Mouse (Mus musculus) adipocyte (in vitro differentiated cells): ENCODE measurements around the gene Il11ra1.
"Not testable (repeated sequence)": the region's sequence is repeated elsewhere in the genome, so short reads cannot be mapped to it uniquely, and the experiment has no call there.

Experiments used
- DNase-seq: peaks from one replicate; pipeline ENCODE4 v3.0.0-alpha.2; 2016; ENCODE audit warnings: low spot score

The Il11ra1 gene

DNA sequence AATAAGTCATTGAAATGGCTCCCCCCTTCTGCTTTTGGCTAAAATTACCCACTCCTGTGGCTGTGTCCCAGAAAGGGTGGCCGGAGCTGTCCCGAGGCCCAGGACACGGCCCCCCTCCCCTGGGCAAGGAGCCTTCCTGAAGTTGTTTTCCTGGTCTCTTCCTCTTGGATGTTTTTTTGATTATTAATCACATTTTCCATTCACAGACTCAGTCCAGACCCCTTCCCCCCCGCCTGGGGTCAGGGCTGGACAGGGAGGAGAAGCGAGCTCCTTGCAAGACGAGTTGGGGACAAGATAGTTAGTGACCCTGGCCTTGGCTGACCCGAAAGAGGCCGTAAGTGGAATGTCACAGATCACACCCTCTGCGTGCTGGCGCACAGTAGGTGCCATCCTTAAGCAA, at the start of gene Il11ra1:
Il11ra1 (plus strand) TSS at position 207 of the 400 bp plus-strand sequence.
- not testable (repeated sequence) for DNase-seq

DNA sequence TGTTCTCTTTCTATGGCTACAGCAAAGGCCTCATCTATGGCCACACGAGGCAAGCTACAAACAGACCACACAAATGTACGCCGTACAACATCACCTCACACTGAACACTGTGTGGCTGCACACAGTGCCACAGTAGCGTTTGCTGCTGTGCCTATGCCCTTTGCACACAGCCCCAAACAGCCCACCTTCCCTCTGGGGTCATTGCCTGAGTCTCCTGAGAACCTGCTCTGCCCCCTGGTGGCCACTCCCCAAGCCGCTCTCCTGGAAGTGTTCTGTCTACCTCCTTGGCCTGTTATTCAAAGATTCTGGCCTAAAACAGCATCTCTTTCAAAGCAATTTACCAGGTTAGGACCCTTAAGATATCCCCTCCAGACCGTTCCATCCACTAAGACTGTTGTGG, 46.5 kb upstream of the Il11ra1 start:
- peak; percentile 58 for DNase-seq

DNA sequence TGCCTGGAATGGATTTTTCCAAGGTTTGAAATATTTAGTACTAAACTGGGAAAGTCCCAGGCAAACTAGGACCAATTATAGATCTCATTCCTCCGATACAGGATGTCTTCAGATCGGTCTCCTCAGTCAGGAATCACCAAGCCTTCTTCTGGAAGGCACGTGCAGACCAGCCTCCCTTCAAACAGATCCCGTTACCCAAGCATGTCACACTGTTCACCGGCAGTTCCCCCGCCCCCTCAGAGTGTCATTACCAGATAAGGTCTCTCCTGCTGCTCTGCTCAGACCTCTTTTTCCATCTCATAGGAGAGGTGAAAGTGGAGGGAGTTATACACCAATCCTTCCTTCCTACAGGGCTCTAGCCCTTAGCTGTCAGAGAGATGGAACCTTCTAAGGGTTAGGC, 46.1 kb upstream of the Il11ra1 start:
- no peak for DNase-seq

DNA sequence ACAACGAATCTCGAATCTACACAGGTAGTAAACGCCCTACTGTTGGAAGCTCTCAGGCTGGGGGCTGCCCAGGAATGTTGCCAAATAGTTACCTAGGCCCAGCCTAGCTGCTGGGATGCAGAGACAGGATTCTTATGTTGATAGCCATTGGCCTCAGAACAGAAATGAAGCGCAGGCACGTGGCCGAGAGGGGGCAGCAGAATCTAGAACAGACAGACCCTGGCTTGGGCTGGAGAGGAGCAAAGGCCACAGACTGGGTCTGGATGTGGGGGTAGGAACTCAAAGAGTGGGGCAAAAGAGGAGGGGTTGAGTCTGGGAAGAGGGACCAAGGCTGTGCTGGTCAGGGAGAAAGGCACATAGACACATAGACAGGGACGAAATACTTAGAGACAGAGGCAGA, 45.6 kb upstream of the Il11ra1 start:
- peak; percentile 30 for DNase-seq

DNA sequence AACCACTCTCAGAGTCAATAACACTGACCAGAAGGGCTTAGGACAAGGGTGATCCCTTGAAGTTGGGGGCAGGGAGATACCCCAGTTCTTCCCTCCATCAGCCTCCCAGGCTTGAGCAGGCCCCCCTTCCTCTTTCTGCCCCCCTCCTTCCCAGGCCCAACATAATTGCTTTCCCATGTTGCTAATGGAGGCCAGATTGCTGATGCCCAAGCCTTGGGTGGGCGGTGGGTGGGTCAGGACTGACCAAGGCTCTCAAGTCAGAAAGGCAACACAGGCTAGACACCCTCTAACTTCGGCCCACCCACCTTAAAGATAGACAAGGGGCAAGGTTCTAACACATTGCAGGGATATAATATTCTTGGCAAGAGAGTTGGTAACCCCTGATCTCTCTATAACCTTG, 44.3 kb upstream of the Il11ra1 start:
- DNase-seq, result no peak

DNA sequence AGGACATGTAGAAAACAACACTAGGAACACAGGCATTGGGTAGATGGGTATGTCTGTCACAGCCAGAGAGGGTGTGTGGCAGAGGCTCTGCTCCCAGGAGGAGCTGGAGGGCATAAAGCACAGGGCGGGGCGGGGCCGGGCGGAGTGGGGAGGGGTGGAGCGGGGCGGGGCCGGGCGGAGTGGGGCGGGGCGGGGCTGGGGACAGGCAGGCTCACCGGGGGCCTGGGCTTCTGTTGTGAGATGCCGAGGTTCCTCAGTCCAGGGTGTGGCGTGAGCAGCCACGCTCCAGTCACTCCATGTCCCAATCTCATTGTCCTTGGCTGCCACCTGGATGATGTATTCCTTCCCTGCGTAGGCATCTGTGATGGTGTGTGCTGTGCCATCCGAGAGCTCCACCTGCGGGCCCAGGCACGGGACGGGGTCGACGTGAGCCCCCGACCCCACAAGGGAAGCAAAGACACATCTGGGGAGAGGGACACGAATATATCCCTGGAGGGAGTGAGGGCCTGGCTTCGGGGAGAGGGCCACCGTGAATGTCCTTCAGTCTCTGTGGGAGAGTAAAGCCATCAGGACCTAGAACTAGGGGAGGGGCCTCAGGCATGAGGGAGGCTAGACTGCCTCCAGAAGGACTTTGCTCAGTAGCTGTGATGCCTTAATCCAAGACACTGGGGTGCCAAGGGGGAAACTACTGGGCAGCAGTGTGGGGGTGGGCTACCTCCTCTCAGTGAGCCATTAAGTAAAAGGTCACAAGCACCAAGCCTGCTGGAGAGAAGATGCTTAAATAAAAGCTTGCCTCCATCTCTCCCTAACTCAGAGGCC, 41.0 kb upstream of the Il11ra1 start:
- DNase-seq, result no peak

DNA sequence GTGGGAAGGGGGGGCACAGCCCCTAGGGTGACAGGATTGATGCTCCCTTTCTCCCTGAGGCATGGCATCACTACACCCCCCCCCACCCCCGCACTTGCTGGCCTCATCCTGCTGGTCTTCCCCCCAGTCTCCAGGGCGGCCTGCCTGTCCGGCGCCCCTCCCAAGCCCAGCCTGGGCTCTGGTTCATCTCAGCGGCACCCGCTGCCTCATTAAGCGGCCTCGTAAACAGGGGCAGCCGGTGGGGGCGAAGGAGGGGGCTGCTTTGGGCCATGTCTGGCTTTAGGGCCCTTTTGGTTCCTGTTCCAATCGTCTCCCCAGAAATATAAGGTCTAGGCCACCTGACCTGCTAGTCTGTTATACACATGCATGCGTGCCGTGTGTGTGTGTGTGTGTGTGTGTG, 40.2 kb upstream of the Il11ra1 start:
- DNase-seq, result no peak

DNA sequence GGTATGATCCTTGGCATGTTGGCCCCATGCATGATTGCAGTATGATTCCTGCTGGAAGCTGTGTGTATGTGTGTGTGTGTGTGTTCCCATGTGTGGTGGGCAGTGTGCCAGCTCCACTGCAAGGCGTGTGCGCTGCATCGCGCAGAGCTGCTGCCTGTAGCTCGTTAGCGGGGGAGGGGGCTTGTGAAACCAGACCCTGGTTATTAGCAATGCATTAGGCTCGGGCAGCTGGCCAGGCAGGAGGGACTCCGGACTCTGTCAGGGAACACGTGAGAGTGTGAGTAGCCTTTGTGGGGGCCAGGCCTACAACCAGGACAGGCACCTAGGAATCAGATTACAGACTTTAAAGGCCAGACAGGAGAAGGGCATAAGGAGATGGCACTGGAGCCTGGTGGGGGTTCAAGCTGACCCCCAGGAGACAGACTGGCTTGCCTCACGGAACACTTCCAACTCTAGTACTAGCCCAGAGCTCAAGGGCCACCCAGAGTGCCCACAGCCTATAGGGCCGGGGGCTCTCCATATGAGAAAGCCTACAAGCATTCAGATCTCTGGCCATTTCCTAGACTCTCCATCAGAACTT, 38.8 kb upstream of the Il11ra1 start:
- no peak for DNase-seq

DNA sequence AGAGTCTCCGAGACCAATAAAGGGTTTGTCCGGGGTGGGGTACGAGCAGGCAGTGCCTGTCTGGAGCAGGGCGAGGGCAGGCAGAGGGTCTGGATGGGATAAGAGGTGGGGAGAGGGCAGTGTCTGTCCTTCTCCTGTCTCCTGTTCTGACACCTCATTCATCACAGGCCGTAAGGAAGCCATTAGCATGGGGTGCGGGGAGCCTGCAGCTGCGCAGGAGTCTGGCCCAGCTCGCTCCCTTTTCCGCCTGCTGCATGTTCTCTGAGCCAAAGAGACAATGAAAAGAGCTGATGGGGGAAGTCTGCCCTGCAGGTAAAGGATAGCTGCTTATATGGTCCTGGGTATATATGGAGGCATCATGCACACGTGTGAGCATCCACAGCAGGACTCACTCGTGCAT, 37.1 kb upstream of the Il11ra1 start:
- DNase-seq, result no peak

DNA sequence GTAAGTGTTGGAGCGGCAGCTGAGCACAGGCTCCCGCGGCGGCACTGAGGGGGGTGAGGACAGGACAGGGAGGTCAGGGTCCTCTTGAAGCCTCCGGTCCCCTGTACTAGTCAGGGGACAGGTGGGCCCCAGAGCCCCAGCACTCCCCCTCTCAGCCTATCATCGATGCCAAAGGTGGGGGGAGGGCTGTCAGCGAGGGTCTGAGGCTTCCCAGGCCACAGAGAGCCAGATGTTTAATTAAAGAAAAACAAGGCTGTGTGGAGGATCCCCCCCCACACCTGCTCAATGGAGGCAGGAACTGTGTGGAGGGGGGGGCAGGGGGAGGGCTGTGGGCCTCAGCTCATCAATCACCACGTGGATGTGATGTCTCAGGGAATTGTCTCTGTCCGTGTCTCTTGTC, 36.2 kb upstream of the Il11ra1 start:
- no peak for DNase-seq

DNA sequence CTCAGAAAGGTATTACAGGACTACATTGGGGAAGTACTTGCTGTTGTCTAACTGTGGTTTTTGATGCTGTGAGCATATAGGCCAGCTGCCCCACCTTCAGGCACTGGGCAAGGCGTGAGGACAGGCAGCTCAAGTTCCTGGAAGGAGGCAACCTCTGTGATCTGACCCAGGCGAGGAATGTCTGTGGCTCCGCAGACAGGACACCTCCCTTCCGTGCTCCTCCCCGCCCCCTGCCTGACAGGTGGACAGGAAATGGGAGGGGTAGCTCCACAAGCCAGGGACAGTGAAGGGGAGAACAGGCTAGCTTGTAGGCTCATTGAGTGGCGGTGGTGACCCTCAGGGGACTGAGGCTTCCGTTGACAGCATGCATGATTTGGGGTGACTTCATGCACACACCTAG, 35.3 kb upstream of the Il11ra1 start:
- DNase-seq, result no peak

DNA sequence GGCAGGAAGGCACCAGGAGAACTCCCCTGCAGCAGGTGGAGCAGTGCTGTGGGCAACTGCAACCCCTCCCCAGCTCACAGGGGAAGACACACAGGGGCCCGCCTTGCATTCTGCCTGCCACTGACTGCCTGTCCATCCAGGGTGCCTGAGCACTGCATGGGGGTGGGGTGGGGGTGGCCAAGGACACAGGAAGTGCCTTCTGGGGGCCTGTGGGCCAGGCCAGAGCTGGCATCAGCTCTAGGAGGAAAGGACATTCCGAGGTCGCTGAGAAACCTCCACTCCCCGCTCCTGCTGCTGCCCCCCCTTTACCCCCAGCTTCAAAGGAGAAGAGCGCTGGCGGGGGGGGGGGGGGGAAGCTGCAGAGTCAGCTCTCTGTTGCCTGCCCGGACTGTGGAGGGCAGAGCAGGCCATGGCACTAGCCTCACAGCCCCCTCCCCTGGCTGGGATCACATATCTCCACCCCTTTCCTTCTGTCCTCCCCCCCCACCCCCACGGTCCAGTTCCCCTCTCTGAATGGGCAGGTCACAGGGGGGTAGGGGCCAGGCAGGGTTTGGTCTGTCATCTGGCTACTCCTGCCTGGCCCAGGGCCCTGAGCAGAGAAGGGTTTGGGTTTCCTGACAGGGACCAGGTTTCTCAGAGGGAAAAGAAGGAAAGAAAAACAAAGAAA, 34.6 kb upstream of the Il11ra1 start:
- no peak for DNase-seq

DNA sequence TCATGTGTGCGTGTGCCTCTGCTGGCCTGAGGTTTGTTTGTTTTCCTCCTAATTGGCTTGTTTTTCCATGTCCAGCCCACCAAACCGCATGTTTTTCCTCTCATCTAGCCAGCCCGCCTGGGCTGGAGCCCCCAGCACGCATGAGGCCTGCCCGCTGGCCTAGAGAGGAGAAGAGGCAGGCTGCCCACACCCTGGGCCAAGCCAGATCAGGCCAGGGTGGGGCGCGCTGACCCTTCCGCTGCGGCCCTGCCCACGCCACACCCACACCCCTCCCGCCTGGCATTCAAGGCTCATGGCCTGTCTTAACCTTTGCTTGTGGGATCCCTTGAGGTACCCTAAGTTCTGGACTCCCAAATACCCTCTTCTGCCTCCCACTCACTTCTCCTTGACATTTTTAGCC, 33.1 kb upstream of the Il11ra1 start:
- DNase-seq, result no peak

DNA sequence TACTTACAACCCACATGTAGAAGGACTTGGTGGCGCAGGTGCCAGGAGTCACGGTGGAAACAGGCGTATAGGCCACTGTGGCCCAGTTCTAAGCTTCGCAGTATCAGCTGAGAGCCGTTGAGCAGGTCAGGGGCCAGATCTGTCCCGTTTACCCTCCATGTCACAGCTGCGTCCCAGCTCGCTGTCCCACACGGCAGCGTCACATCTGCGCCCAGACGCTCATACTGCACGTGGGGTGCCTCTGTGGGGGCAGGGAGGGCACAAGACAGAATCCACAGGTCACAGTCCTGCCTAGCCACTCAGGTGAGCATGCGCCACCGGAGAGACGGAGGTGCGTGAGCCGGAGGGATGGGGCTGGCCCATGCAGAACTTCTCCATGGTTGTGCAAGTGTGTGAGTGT, 29.0 kb upstream of the Il11ra1 start:
- DNase-seq, result no peak

DNA sequence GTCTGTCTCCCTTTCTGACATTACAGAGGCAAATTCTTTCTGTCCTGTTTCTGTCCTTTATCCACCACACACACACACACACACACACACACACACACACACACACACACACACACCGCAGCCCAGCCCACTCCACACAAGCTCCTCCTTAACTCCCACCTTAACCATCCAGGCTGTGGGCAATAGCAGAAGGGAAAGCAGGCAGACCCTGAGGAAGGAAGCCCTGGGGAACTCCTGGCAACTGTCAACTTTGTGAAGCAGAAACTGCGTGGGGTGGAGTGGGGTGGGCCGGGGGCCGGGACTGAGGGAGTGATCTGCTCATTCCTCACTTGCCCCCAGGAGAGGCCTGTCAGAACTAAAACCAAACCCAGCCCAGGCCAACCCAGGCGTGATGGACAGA, 28.3 kb upstream of the Il11ra1 start:
- DNase-seq, result no peak

DNA sequence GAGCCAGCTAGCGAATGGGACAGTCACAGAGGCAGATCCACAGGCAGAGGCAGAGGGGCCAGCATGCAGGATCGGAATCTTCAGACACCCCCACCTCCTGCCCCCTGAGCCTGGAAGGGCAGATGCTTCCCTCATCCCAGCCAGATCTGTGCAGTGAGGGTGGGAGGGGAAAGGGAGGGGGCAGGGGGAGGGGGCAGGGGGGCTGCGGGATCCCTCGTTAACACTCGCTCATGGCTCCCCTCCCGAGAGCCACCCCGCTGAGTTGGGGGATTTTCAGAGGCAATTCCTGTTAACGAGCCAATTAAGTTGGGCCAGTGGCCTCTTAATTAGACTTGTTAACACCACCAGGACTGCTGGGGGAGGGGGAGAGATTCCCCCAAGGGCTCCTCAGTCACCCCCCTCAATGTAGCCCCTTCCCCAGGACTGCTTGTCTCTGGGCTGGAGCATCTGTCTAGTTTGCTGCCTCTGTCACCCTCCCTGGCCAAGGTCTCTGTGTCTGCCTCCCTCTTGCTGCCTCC, 27.8 kb upstream of the Il11ra1 start:
- DNase-seq, result no peak

DNA sequence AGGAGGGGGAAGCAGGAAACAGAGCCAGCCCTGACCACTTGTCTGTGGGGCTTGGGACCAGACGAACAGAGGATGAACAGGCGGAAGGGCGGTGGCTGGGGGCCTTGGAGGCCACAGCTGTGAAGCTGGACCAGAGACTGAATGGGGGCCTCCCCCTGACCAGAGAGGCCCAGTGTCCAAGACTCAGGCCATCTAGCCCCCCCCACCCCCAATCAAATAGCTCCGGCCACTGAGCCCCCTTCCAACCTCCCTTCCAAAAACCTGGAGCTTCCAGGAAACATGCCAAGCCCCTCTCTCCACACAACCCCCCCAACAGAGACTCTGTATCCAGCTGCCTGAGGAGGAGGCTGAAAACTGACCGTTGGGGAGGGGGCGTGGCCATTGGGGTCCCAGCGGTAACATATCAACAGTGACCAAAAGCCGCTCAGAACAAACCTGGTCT, 27.2 kb upstream of the Il11ra1 start:
- no peak for DNase-seq

DNA sequence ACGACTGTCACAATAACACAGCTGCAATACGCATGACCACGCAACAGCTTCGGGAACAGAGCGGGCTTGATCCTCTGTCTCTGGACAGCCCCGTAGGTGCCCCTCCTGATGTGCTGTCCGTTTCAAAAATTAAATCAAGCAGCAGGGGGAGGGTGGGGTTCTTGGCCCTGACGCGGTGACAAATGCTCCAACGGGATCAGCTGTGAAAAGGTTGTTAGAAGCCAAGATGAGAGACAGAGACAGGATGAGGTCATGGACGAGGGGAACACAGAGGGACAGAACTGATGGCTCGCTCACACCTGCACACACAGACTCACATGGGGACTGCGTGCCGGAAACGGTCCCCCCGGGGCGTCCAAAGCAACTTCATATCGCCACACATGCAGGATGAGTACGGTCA, 26.6 kb upstream of the Il11ra1 start:
- DNase-seq, result no peak

DNA sequence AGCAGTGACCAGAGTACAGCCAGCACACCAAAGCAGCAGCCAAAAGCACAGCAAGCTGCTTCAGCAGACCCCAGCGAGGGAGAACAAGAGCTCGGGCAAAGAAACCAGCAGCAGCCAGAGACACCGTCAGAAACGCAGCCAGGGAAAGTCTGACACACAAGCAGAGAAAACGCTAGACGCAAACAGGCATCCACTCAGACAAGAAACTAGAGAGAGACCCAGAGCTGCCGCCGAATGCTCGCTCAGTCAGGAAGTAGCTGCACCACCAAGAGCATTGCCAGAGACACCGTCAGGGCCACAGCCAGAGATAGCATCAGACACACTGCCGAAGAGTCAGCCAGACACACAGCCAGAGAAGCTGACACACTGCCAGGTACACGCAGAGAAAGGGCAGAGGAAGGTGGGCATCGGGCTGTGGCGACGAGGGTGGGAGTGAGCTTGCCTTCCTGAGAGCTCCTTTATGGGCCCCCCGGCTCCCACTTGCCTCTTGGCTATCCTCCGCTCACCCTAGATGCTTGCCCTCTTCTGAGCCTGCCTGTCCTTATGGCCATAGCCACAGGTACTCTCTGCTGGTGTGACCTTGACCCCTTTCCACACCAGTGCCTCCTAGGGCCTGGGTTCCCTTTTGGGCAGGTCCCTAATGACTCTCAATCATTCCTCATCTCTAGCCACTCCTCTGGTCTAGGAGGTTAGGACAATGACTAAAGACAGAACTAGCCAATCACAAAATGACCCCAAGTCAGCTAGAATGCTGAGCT, 23.4 kb upstream of the Il11ra1 start:
- DNase-seq, result no peak

DNA sequence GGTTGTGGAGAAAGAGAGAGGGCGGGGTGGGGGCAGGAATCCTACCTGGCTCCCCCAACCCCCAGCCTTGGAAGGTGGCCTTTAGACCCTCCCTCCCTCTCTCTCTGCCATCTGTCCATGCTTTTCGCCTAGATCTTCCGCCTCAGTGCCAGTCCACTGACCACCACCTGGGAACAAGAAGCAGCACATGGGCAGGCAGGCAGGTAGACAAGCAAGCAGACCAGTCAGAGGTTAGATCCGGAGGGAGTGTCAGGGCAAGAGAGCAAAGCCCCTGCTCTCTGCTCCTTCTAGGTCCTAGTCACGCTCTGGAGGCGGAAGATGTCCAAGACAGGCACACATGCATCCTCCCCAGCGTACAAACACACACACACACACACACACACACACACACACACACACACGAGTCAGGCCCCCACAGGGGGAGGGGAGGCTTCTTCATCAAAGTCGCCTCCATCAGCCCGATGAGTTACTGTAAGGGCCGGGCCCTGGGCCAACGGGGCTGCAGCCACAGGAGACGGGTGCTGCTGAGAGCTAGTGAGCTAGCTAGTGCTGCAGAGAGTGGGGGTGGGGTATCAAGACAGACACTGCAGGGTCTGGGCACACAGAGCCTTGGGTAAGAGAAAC, 22.7 kb upstream of the Il11ra1 start:
- no peak for DNase-seq

DNA sequence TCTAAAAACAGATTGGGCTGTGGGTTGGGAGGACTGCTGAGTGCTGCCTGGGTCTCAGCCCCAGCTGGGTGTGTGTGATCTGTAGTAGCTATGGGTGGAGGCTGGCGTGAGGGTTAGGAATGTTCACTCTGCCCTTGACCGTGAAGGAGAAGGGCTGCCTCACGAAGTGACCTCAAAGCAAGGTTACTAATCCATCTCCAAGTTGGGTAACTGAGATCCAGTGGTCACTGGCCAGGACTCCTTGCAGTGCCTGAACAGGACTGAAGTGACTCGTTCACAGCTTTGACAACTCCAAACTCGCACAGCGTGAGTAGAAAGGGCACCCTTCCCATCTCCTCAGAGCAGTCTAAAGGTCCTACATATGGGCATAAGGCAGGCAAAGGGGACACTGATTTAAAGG, 20.9 kb upstream of the Il11ra1 start:
- no peak for DNase-seq

DNA sequence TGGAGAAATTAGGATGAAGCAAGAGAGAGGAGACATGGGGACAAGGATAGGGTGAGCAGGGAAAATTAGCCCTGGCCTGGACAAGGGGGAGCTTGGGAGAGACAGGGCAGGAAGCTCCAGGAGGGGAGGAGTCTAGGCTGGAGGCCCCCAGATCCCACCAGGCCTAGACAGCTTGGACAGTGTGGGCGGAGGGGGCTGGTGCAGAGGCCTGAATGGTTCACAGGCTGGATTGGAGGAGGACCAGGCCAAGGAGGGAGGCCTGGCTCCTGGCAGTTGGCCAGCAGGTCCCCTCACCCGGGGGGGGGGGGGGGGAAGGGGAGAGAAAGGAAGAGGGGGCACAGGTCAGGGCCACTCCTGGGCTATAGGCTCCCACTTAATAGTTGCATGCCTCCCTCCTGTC, 20.5 kb upstream of the Il11ra1 start:
- DNase-seq, result no peak
